In the genomic region with DNA sequence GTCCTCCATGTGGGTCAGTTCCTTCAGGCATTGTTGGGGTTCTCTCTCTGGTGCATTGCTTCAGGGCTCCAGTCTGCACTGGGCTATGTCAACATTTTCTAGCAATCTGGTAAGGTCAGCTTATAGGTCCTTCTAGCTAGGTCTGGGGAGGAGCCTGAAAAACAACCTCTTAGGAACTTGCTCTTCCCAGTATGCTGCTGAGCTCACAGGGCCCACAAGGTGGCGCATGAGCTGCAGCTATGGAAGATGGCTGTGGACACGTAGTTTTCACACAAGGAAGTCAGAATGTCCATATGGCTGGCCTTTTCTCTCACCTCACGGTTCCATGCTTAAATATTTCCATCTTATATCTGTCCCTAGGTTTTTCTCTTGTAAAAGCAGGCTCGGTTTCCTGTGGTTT, we compare ENCODE assay signal across 8 mouse cellular contexts. TPM values are rescaled to one million over a fixed set of nuclear protein-coding genes. Genes with fewer than 3 reads are reported as not detected.
DNase-seq lines count a peak whose midpoint lies in the region; ATAC-seq lines count a peak whose summit lies in the region.

No protein-coding gene starts in this region.

- no peak overlapping the region for H3K4me2 ChIP-seq in hindbrain, embryonic 13.5 days
- H3K4me2 ChIP-seq in forebrain, embryonic 15.5 days (replicated peaks) = no peak overlapping the region
- H3K4me2 ChIP-seq in kidney, embryonic 15.5 days = no peak overlapping the region
- H3K4me2 ChIP-seq in neural tube, embryonic 15.5 days = no peak overlapping the region

- 8% methylated on average over 4 of the region's 4 CpGs for WGBS in hindbrain, embryonic 10.5 days
- 5% methylated on average over 4 of the region's 4 CpGs for WGBS in hindbrain, embryonic 13.5 days
- WGBS in forebrain, embryonic 15.5 days = 5% methylated on average over 4 of the region's 4 CpGs
- 3% methylated on average over 4 of the region's 4 CpGs for WGBS in kidney, embryonic 15.5 days
- 4% methylated on average over 4 of the region's 4 CpGs for WGBS in limb, embryonic 10.5 days
- 8% methylated on average over 4 of the region's 4 CpGs for WGBS in neural tube, embryonic 15.5 days

- DNase-seq in hindbrain, embryonic 10.5 days (ENCODE audit: low spot score) = peak; percentile 72
- DNase-seq in limb, embryonic 10.5 days (ENCODE audit: low spot score) = peak; percentile 81
- DNase-seq in T-cell, adult 2 months (ENCODE audit: low spot score) = no peak

- H3K27ac ChIP-seq in hindbrain, embryonic 10.5 days = no peak overlapping the region
- H3K27ac ChIP-seq in hindbrain, embryonic 13.5 days = no peak overlapping the region
- H3K27ac ChIP-seq in forebrain, embryonic 15.5 days (replicated peaks) = no peak overlapping the region
- no peak overlapping the region for H3K27ac ChIP-seq in kidney, embryonic 15.5 days
- no peak overlapping the region for H3K27ac ChIP-seq in limb, embryonic 10.5 days
- H3K27ac ChIP-seq in neural tube, embryonic 15.5 days (replicated peaks) = no peak overlapping the region

- no peak; the same call in 1 of the 2 replicates for ATAC-seq in hindbrain, embryonic 13.5 days (ENCODE audit: low FRiP score)
- peak; percentile 89 for ATAC-seq in cerebellum, adult (ENCODE audit: insufficient number of reproducible peaks, low FRiP score, low TSS enrichment)
- ATAC-seq in forebrain, embryonic 15.5 days (replicated peaks) = peak; percentile 79
- ATAC-seq in kidney, embryonic 15.5 days (replicated peaks; ENCODE audit: low FRiP score) = 0 out of 2 replicates have a peak, but pooled peaks have one; percentile 33
- peak; percentile 73 for ATAC-seq in neural tube, embryonic 15.5 days (ENCODE audit: low FRiP score)

- no peaks in the 10 kb centered on the region for H3K36me3 ChIP-seq in hindbrain, embryonic 10.5 days
- H3K36me3 ChIP-seq in hindbrain, embryonic 13.5 days = no peaks in the 10 kb centered on the region
- no peaks in the 10 kb centered on the region for H3K36me3 ChIP-seq in forebrain, embryonic 15.5 days
- H3K36me3 ChIP-seq in kidney, embryonic 15.5 days = no peaks in the 10 kb centered on the region
- H3K36me3 ChIP-seq in limb, embryonic 10.5 days = no peaks in the 10 kb centered on the region
- H3K36me3 ChIP-seq in neural tube, embryonic 15.5 days = no peaks in the 10 kb centered on the region

- no peak overlapping the region for H3K9ac ChIP-seq in hindbrain, embryonic 13.5 days
- H3K9ac ChIP-seq in forebrain, embryonic 15.5 days (replicated peaks) = no peak overlapping the region
- H3K9ac ChIP-seq in kidney, embryonic 15.5 days = no peak overlapping the region
- no peak overlapping the region for H3K9ac ChIP-seq in neural tube, embryonic 15.5 days (replicated peaks)

- H3K27me3 ChIP-seq in hindbrain, embryonic 10.5 days (ENCODE audit: insufficient read depth, poor library complexity, severe bottlenecking) = no peaks in the 10 kb centered on the region
- no peaks in the 10 kb centered on the region for H3K27me3 ChIP-seq in hindbrain, embryonic 13.5 days
- H3K27me3 ChIP-seq in forebrain, embryonic 15.5 days = no peaks in the 10 kb centered on the region
- no peaks in the 10 kb centered on the region for H3K27me3 ChIP-seq in kidney, embryonic 15.5 days
- H3K27me3 ChIP-seq in limb, embryonic 10.5 days (ENCODE audit: low read depth, poor library complexity, severe bottlenecking) = no peaks in the 10 kb centered on the region
- H3K27me3 ChIP-seq in neural tube, embryonic 15.5 days (replicated peaks) = no peaks in the 10 kb centered on the region

- no peak overlapping the region for H3K4me3 ChIP-seq in hindbrain, embryonic 10.5 days
- no peak overlapping the region for H3K4me3 ChIP-seq in hindbrain, embryonic 13.5 days
- no peak overlapping the region for H3K4me3 ChIP-seq in forebrain, embryonic 15.5 days
- no peak overlapping the region for H3K4me3 ChIP-seq in kidney, embryonic 15.5 days (replicated peaks)
- no peak overlapping the region for H3K4me3 ChIP-seq in limb, embryonic 10.5 days
- H3K4me3 ChIP-seq in neural tube, embryonic 15.5 days (replicated peaks) = no peak overlapping the region

- H3K4me1 ChIP-seq in hindbrain, embryonic 10.5 days (replicated peaks) = no peaks in the 10 kb centered on the region
- H3K4me1 ChIP-seq in hindbrain, embryonic 13.5 days (replicated peaks) = no peaks in the 10 kb centered on the region
- no peaks in the 10 kb centered on the region for H3K4me1 ChIP-seq in forebrain, embryonic 15.5 days
- no peaks in the 10 kb centered on the region for H3K4me1 ChIP-seq in kidney, embryonic 15.5 days
- no peaks in the 10 kb centered on the region for H3K4me1 ChIP-seq in limb, embryonic 10.5 days
- 0 out of 2 replicates have a peak, but pooled peaks cover 2% of the 10 kb centered on the region for H3K4me1 ChIP-seq in neural tube, embryonic 15.5 days

- H3K9me3 ChIP-seq in hindbrain, embryonic 10.5 days = 0 out of 2 replicates have a peak, but pooled peaks cover 5% of the 10 kb centered on the region
- H3K9me3 ChIP-seq in hindbrain, embryonic 13.5 days = 0 out of 2 replicates have a peak, but pooled peaks cover 3% of the 10 kb centered on the region
- H3K9me3 ChIP-seq in forebrain, embryonic 15.5 days = no peaks in the 10 kb centered on the region
- H3K9me3 ChIP-seq in kidney, embryonic 15.5 days (replicated peaks) = no peaks in the 10 kb centered on the region
- no peaks in the 10 kb centered on the region for H3K9me3 ChIP-seq in limb, embryonic 10.5 days (replicated peaks)
- no peaks in the 10 kb centered on the region for H3K9me3 ChIP-seq in neural tube, embryonic 15.5 days (replicated peaks)

RNA-seq across cellular contexts. Expression of a gene that starts 24.8 kb away (rescaled TPM):
- not detected in 2 replicates for polyA plus RNA-seq in hindbrain, embryonic 10.5 days (2016; fragmentation: Nextera tagmentation; extraction: Ambion mirVana)
- polyA plus RNA-seq in hindbrain, embryonic 13.5 days (2015; fragmentation: Nextera tagmentation; extraction: Ambion mirVana) = 0.09 and 0.10 TPM in 2 replicates
- 0.08 TPM in 2 replicates for polyA plus RNA-seq in forebrain, embryonic 15.5 days (2015; fragmentation: Nextera tagmentation; extraction: Ambion mirVana)
- polyA plus RNA-seq in kidney, embryonic 15.5 days (2015; fragmentation: Nextera tagmentation; extraction: Ambion mirVana) = not detected in 2 replicates
- not detected in 2 replicates for polyA plus RNA-seq in limb, embryonic 10.5 days (2016; fragmentation: Nextera tagmentation; extraction: Ambion mirVana)
- polyA plus RNA-seq in neural tube, embryonic 15.5 days (2015; fragmentation: Nextera tagmentation; extraction: Ambion mirVana) = 0.46 and 0.51 TPM in 2 replicates
